Mouse (Mus musculus): ENCODE data around the gene Ltbr. TPM values are rescaled to one million over a fixed set of nuclear protein-coding genes. Genes with fewer than 3 reads are reported as not detected.

Ltbr gene
- total RNA-seq, 2 experiments from 2014 or later: 88.9 to 89.8 TPM

GRCm38 (mm10) chr6:125346029-125346428 is 32.3 kb upstream of the Ltbr start:
- no peak for DNase-seq (ENCODE audit: low spot score in 2 of 2)

- no peak for DNase-seq (ENCODE audit: low spot score in 2 of 2)
Measured at GRCm38 (mm10) chr6:125345625-125346024, 31.9 kb upstream of the Ltbr start.

- no peak for DNase-seq (ENCODE audit: low spot score in 2 of 2)
Measured at GRCm38 (mm10) chr6:125344866-125345265, 31.2 kb upstream of the Ltbr start.

GRCm38 (mm10) chr6:125344084-125344483 is 30.4 kb upstream of the Ltbr start:
- no peak for DNase-seq (ENCODE audit: low spot score in 2 of 2)

GRCm38 (mm10) chr6:125342198-125342597 is 28.5 kb upstream of the Ltbr start:
- DNase-seq (ENCODE audit: low spot score in 2 of 2): no peak

GRCm38 (mm10) chr6:125340244-125340643 is 26.6 kb upstream of the Ltbr start:
- no peak for DNase-seq (ENCODE audit: low spot score in 2 of 2)

- DNase-seq (ENCODE audit: low spot score in 2 of 2): no peak
Measured at GRCm38 (mm10) chr6:125338791-125339660, 25.3 kb upstream of the Ltbr start.

- DNase-seq (ENCODE audit: low spot score in 2 of 2): no peak
Measured at GRCm38 (mm10) chr6:125334356-125334755, 20.7 kb upstream of the Ltbr start.

GRCm38 (mm10) chr6:125333112-125333899 is 19.6 kb upstream of the Ltbr start:
- no peak for DNase-seq (ENCODE audit: low spot score in 2 of 2)

- DNase-seq (ENCODE audit: low spot score in 2 of 2): peak; percentile 71 to 89
Measured at GRCm38 (mm10) chr6:125330626-125331326, 17.1 kb upstream of the Ltbr start.

GRCm38 (mm10) chr6:125328243-125328642 is 14.6 kb upstream of the Ltbr start:
- no peak for DNase-seq (ENCODE audit: low spot score in 2 of 2)

- DNase-seq (ENCODE audit: low spot score in 2 of 2): no peak
Measured at GRCm38 (mm10) chr6:125325337-125325736, 11.7 kb upstream of the Ltbr start.

GRCm38 (mm10) chr6:125323547-125323946 is 9.9 kb upstream of the Ltbr start:
- DNase-seq (ENCODE audit: low spot score in 2 of 2): no peak

GRCm38 (mm10) chr6:125322794-125323193 is 9.1 kb upstream of the Ltbr start:
- no peak for DNase-seq (ENCODE audit: low spot score in 2 of 2)

- DNase-seq (ENCODE audit: low spot score in 2 of 2): no peak
Measured at GRCm38 (mm10) chr6:125321114-125321855, 7.6 kb upstream of the Ltbr start.

GRCm38 (mm10) chr6:125320323-125320722 is 6.6 kb upstream of the Ltbr start, which contains the start of gene Scnn1a:
Gene Scnn1a, plus strand, starts transcription at chr6:125320659.
- no peak for DNase-seq (ENCODE audit: low spot score in 2 of 2)

GRCm38 (mm10) chr6:125319919-125320296 is 6.2 kb upstream of the Ltbr start:
- no peak for DNase-seq (ENCODE audit: low spot score in 2 of 2)

- no peak for DNase-seq (ENCODE audit: low spot score in 2 of 2)
Measured at GRCm38 (mm10) chr6:125318981-125319918, 5.6 kb upstream of the Ltbr start.

GRCm38 (mm10) chr6:125317077-125317476 is 3.4 kb upstream of the Ltbr start:
- DNase-seq (ENCODE audit: low spot score in 2 of 2): no peak

- DNase-seq (ENCODE audit: low spot score in 2 of 2): no peak
Measured at GRCm38 (mm10) chr6:125314746-125315145, 1.1 kb upstream of the Ltbr start.
